Mouse (Mus musculus) c-Kit-positive CD71-positive TER-119-negative erythroid progenitor cells, embryonic 14.5 days (primary cell): ENCODE measurements around the gene Chst5.

Experiments
- DNase-seq: peaks from one replicate; pipeline ENCODE4 v3.0.0-alpha.2; 2013; ENCODE audit warnings: low read depth

Gene Chst5

GRCm38 (mm10) chr8:111929648-111930344 is 19.5 kb upstream of the Chst5 start:
- peak; percentile 56 for DNase-seq

GRCm38 (mm10) chr8:111924976-111925375 is 14.7 kb upstream of the Chst5 start:
- no peak for DNase-seq

- peak; percentile 65 for DNase-seq
These were observed 13.1 kb upstream of the Chst5 start for GRCm38 (mm10) chr8:111923383-111923804.

GRCm38 (mm10) chr8:111920971-111921370 is 10.7 kb upstream of the Chst5 start:
- no peak for DNase-seq

GRCm38 (mm10) chr8:111919663-111920062 is 9.4 kb upstream of the Chst5 start:
- DNase-seq = no peak

GRCm38 (mm10) chr8:111912860-111913432 is 2.7 kb upstream of the Chst5 start:
- no peak for DNase-seq

- DNase-seq = no peak
These were observed 1.3 kb upstream of the Chst5 start for GRCm38 (mm10) chr8:111911572-111911971.

- DNase-seq = no peak
These were observed 4.6 kb downstream of the Chst5 start for GRCm38 (mm10) chr8:111905500-111906121.

- no peak for DNase-seq
These were observed 8.2 kb downstream of the Chst5 start for GRCm38 (mm10) chr8:111902080-111902479.

GRCm38 (mm10) chr8:111898586-111898985 is 11.7 kb downstream of the Chst5 start:
- DNase-seq = no peak

- no peak for DNase-seq
These were observed 15.3 kb downstream of the Chst5 start for GRCm38 (mm10) chr8:111894955-111895354.

- DNase-seq = no peak
These were observed 17.6 kb downstream of the Chst5 start for GRCm38 (mm10) chr8:111892615-111893014.

GRCm38 (mm10) chr8:111891983-111892382 is 18.3 kb downstream of the Chst5 start:
- no peak for DNase-seq

- no peak for DNase-seq
These were observed 19.3 kb downstream of the Chst5 start for GRCm38 (mm10) chr8:111890911-111891303.

GRCm38 (mm10) chr8:111889931-111890910 is 20.0 kb downstream of the Chst5 start:
- DNase-seq = no peak

- DNase-seq = no peak
These were observed 22.1 kb downstream of the Chst5 start for GRCm38 (mm10) chr8:111888091-111888650.

GRCm38 (mm10) chr8:111887479-111887878 is 22.8 kb downstream of the Chst5 start:
- DNase-seq = no peak

GRCm38 (mm10) chr8:111883615-111884014 is 26.6 kb downstream of the Chst5 start:
- DNase-seq = no peak

- peak; percentile 31 for DNase-seq
These were observed 28.7 kb downstream of the Chst5 start for GRCm38 (mm10) chr8:111881591-111881990.

- no peak for DNase-seq
These were observed 32.5 kb downstream of the Chst5 start for GRCm38 (mm10) chr8:111877711-111878110.

- peak; percentile 99 for DNase-seq
These were observed 33.8 kb downstream of the Chst5 start, which contains the start of gene Tmem170 for GRCm38 (mm10) chr8:111876355-111876948. Tmem170 (minus strand) TSS chr8:111876750.
